Mouse (Mus musculus) heart, embryonic 10.5 days (tissue): Measurements from ENCODE around the gene Cops9. TPM values are rescaled to one million over a fixed set of nuclear protein-coding genes. Genes with fewer than 3 reads are reported as not detected.
A peak's percentile ranks its signal among the peaks of the same experiment; 100 is the strongest.

Experiments
- DNase-seq: peaks from one replicate; pipeline ENCODE4 v3.0.0-alpha.2; 2017; ENCODE audit warnings: low spot score
- H3K27ac ChIP-seq: fragments of 300-500 bp; sonication (generic); 2 replicates; pipeline ENCODE4 v1.5.1; 2016; ENCODE audit warnings: mild to moderate bottlenecking
- H3K27me3 ChIP-seq: fragments of 300-500 bp; sonication (generic); 2 replicates; pipeline ENCODE4 v1.6.1; 2016; ENCODE audit warnings: mild to moderate bottlenecking; ENCODE audit not compliant: poor library complexity, insufficient read depth, severe bottlenecking
- H3K36me3 ChIP-seq: fragments of 300-500 bp; sonication (generic); 2 replicates; pipeline ENCODE4 v1.6.1; 2016; ENCODE audit warnings: mild to moderate bottlenecking, moderate library complexity
- H3K4me1 ChIP-seq: fragments of 300-500 bp; sonication (generic); 2 replicates; pipeline ENCODE4 v1.6.1; 2016; ENCODE audit warnings: mild to moderate bottlenecking
- H3K4me3 ChIP-seq: fragments of 300-500 bp; sonication (generic); 2 replicates; pipeline ENCODE4 v1.5.1; 2016; ENCODE audit warnings: mild to moderate bottlenecking, moderate library complexity
- H3K9me3 ChIP-seq: fragments of 300-500 bp; sonication (generic); 2 replicates; pipeline ENCODE4 v1.6.1; 2016; ENCODE audit warnings: mild to moderate bottlenecking, moderate library complexity
- WGBS: fragments of 180-500 bp; shearing (Covaris S2); methylation state at CpG from one replicate; pipeline ENCODE4 v1.1.7; 2016; 5-methylcytosine and 5-hydroxymethylcytosine counted together
- polyA plus RNA-seq: library from polyadenylated mRNA; unstranded; fragments of >200 nt; fragmentation: Nextera tagmentation; extraction: Ambion mirVana; gene quantifications from 2 replicates; pipeline ENCODE4 v1.2.1, GENCODE M21; 2016

The Cops9 gene
- polyA plus RNA-seq, 1 experiment from 2014 or later = 310 TPM

DNA sequence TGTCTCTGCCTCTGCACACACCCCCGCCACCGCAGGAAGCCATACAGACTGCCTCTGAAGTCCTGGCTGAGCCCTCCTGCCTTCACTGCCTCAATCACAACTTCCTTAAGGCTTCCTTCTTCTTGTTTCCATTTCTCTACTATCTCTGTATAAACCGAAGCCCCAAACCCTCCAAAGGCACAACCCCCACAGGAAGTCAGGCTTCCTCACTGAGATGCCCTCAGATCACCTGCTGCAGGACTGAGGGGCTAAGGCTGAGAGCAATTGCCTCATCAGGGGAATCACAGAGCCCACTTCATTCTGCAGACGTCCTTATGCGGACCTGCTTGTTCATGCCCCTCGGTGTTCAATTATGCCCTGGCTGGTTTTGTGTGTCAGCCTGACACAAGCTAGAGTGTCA lies 1.4 kb downstream of the Cops9 start:
- Histone ChIP-seq H3K27me3 (peaks cover 20% of the 10 kb centered on the region; the same call in 1 of the 2 replicates), H3K4me1 (peaks cover 22% of the 10 kb centered on the region), H3K4me3 (peak overlapping the region; percentile 82), H3K36me3 (peaks cover 41% of the 10 kb centered on the region), H3K9me3 (no peaks in the 10 kb centered on the region), H3K27ac (no peak overlapping the region)
- peak; percentile 54 for DNase-seq
- WGBS = 73% methylated on average over 6 of the region's 6 CpGs

DNA sequence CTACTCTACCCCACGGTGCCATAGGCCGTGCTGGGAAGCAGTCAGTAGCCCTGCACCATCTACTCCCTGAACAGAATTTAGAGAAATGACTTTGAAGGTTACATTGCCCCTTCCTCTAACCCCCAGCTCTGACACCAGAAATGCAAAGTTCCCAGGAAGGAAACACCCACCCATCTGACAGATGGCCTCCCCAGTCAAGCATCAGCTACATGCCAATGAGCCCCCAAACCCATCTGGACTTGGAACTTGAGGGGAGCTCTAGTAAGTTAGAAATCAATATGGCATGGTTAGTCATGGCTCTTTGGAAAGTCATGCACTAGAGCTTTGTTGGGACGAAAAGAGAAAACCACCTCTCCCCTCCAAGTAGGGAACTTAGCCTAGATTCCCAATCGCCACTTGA lies 3.0 kb downstream of the Cops9 start:
- H3K4me1 ChIP-seq = peaks cover 30% of the 10 kb centered on the region
- 94% methylated on average over 4 of the region's 4 CpGs for WGBS
- H3K27ac ChIP-seq = no peak overlapping the region
- no peaks in the 10 kb centered on the region for H3K9me3 ChIP-seq
- H3K4me3 ChIP-seq = no peak overlapping the region
- H3K27me3 ChIP-seq = peaks cover 4% of the 10 kb centered on the region; the same call in 1 of the 2 replicates
- no peak for DNase-seq
- peaks cover 41% of the 10 kb centered on the region for H3K36me3 ChIP-seq

DNA sequence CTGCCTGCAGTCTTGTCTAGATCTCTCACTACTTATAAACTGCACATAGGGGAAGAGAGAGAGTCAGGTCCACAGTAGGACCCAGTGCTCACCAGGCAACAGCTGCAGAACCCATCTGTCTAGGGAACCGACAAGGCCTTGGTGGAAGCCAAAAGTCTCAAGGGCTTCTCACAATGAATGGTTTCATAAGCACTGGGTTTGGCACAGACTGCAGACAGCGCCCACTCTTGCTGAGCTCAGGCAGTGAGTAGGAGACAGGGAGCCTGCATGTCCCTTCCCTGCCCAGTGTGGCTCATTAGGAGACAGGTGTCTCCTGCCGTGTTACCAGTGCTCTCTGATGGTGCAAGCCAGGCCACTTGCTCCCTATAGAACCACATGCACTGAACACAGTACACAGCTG lies 3.6 kb downstream of the Cops9 start:
- peaks cover 41% of the 10 kb centered on the region for H3K36me3 ChIP-seq
- H3K27me3 ChIP-seq = no peaks in the 10 kb centered on the region

DNA sequence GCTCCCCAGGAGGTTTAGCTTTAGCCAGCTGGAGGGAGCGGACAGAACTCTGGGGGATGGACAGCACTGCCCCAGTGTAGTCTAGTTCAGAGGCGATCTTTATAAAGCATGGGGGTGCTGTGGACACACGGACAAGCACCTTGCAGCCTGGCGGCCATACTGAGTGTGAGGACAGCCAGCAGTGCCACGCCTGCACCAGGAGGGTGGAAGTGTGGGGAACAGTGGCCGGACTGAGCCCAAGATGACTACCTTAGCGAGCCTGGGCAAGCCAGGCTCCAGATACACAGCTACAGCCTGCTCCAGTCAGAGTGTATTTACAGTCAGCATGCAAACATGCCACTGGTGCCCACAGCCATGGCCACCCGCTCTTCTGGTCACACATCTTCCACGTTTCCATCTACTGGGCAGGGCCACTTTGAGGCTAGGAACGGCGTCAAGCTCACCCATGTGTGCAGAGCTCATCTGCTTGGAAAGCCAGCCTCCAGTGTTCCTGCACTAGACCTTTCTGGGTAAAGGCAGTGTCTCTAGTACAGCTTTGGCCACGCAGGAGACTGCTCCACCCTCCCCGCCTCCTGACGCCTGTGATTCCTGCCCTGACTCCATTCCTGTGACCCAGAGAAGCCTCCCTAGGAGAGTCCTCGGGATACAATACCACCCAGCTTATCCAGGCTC lies 4.1 kb downstream of the Cops9 start:
- Histone ChIP-seq H3K4me1 (peaks cover 28% of the 10 kb centered on the region), H3K36me3 (peaks cover 41% of the 10 kb centered on the region), H3K4me3 (no peak overlapping the region), H3K9me3 (no peaks in the 10 kb centered on the region), H3K27ac (no peak overlapping the region), H3K27me3 (no peaks in the 10 kb centered on the region)
- 88% methylated on average over 15 of the region's 15 CpGs for WGBS
- DNase-seq = no peak

More for the DNA sequence above, 3.6 kb downstream of the Cops9 start:
- Histone ChIP-seq H3K4me3 (no peak overlapping the region), H3K27ac (no peak overlapping the region), H3K4me1 (peaks cover 30% of the 10 kb centered on the region), H3K9me3 (no peaks in the 10 kb centered on the region)
- no peak for DNase-seq
- 85% methylated on average over 3 of the region's 3 CpGs for WGBS

DNA sequence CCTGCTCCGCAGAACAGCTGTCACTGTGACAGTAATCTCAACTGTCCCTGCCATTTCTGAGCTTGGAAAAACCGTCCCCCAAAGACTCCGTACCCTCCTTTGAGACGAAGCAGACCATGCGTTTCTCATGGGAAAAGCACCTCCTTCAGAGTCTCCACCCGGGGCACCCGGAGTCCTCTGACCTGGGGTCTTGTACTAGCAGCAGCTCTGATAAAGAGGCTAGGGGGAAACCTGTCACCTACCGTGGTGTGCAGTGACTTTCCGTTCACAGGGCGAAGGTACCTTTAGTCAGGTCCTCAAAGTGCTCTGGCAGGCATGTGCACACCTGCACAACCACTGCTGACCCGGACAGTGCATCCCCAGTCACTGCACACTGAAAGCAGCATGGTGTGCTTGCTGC lies 5.1 kb downstream of the Cops9 start:
- no peaks in the 10 kb centered on the region for H3K9me3 ChIP-seq
- no peak for DNase-seq
- H3K27me3 ChIP-seq = no peaks in the 10 kb centered on the region
- WGBS = 90% methylated on average over 11 of the region's 11 CpGs
- H3K4me3 ChIP-seq = no peak overlapping the region
- H3K27ac ChIP-seq = no peak overlapping the region
- H3K4me1 ChIP-seq = peaks cover 22% of the 10 kb centered on the region
- H3K36me3 ChIP-seq = peaks cover 41% of the 10 kb centered on the region

DNA sequence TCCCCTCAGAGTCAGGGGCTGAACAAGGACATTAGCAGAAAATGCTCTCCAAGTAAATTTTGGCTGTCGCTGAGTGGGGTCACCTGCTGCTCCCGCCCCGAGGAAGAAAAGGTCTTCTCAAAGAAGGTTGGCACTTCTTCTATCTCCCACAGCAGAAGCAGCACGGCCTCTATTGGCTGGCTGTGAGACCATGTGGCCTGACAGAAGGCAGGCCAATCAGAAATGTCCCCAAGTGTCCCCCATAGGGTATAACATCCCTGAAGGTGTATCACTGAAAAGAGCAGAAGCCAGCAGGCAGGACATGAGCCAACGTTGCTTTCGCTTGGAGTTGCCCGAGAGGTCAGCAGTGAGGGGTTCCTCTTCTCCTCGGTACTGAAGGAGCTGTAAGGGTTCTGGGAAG lies 5.8 kb downstream of the Cops9 start:
- WGBS = 83% methylated on average over 8 of the region's 8 CpGs
- peaks cover 41% of the 10 kb centered on the region for H3K36me3 ChIP-seq
- H3K4me1 ChIP-seq = peaks cover 20% of the 10 kb centered on the region
- 0 out of 2 replicates have a peak, but pooled peaks cover 3% of the 10 kb centered on the region for H3K27me3 ChIP-seq
- DNase-seq = no peak
- H3K27ac ChIP-seq = no peak overlapping the region
- H3K9me3 ChIP-seq = no peaks in the 10 kb centered on the region
- H3K4me3 ChIP-seq = no peak overlapping the region

DNA sequence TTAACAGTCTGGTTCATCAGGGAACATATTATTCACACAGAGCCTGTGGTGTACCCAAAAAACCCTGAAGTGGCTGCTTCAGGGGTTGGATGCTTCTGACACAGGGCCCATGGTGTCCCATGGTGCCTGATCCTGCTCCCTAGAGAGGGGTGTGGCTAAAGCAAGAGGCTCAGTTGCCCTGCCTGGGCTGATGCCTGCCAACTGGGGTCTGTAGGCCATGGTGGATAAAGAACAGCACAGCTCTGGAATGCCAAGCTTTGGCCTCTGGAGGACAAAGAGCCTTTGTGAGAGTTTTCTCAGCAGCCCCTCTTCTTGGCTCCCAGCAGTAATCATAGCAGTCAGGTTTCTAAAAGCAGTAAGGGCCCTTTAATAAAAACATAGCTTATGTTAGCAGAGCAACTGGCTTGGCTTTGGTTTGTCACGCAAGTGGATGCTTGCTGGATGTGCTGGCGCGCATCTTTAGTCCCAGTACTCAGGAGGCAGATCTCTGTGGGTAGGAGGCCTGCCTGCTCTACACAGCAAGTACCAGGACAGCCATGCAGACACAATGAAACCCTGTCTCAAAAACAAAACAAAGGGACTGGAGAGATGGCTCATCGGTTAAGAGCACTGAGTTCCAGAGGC lies 6.7 kb downstream of the Cops9 start:
- Histone ChIP-seq H3K9me3 (no peaks in the 10 kb centered on the region), H3K4me1 (peaks cover 11% of the 10 kb centered on the region), H3K36me3 (peaks cover 41% of the 10 kb centered on the region), H3K27ac (no peak overlapping the region), H3K27me3 (0 out of 2 replicates have a peak, but pooled peaks cover 3% of the 10 kb centered on the region), H3K4me3 (no peak overlapping the region)
- no peak for DNase-seq
- WGBS = 84% methylated on average over 4 of the region's 4 CpGs

DNA sequence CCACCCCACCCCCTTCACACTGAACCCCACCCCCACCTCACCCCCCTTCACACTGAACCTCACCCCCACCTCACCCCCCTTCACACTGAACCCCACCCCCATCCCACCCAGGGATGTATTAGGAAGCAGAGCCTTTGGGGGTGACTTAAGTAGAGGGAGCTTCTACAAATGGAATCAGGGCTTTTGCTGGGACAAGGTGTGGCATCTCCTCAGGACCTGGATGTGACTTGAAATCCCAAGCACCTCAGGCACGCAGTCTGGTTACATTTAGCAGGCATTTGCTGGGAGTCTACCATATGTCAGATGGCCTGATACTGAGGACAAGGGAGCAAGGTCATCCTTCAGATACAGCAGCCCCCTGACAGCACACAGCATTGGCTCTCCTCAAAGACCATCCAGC lies 7.2 kb downstream of the Cops9 start:
- H3K36me3 ChIP-seq = peaks cover 37% of the 10 kb centered on the region
- 53% methylated on average over 1 of the region's 1 CpGs for whole genome bisulfite sequencing
- peaks cover 8% of the 10 kb centered on the region for H3K4me1 ChIP-seq
- no peak overlapping the region for H3K4me3 ChIP-seq
- no peaks in the 10 kb centered on the region for H3K9me3 ChIP-seq
- H3K27me3 ChIP-seq = 0 out of 2 replicates have a peak, but pooled peaks cover 3% of the 10 kb centered on the region
- no peak overlapping the region for H3K27ac ChIP-seq
- DNase-seq = no peak

DNA sequence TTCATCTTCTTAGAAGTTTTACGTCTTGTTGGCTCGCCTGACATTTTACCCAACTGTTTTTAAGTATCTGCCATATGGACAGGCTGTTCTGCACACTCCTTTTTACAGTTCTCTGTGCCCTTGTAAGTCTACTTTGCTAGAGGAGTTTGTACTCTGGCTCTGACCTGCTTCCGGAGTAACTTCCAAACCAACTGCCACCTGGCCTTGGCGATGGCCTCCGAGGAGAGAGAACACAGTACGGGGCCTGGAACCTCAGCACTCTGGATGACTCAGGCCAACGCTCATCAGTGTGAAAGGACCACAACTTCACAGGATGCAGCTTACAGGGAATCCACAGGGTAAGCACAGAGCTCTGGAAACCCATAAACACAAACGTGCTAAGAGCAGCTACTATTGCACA lies 8.1 kb downstream of the Cops9 start:
- H3K27ac ChIP-seq = no peak overlapping the region

DNA sequence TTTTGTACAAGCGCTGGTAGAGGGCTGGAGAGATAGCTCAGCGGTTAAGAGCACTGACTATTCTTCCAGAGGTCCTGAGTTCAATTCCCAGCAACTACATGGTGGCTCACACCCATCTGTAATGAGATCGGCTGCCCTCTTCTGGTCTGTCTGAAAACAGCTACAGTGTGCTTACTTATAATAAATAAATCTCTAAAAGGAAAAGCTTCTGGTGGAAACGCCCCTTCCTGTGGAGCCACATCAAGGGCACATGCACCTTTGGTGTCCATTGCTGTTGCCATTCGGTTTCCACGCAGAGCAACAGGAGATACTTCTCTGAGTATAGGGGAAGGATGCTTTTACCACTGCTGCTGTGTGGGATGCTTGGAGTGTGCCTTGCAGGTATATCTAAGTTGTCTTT lies 8.8 kb downstream of the Cops9 start:
- no peak for DNase-seq
- WGBS = 58% methylated on average over 6 of the region's 6 CpGs
- peaks cover 8% of the 10 kb centered on the region for H3K4me1 ChIP-seq
- H3K27ac ChIP-seq = no peak overlapping the region
- H3K9me3 ChIP-seq = no peaks in the 10 kb centered on the region
- H3K4me3 ChIP-seq = no peak overlapping the region
- peaks cover 22% of the 10 kb centered on the region for H3K36me3 ChIP-seq
- H3K27me3 ChIP-seq = 0 out of 2 replicates have a peak, but pooled peaks cover 3% of the 10 kb centered on the region

More for the DNA sequence above, 8.1 kb downstream of the Cops9 start:
- no peak for DNase-seq
- Histone ChIP-seq H3K9me3 (no peaks in the 10 kb centered on the region), H3K27me3 (0 out of 2 replicates have a peak, but pooled peaks cover 3% of the 10 kb centered on the region), H3K4me1 (peaks cover 8% of the 10 kb centered on the region), H3K36me3 (peaks cover 30% of the 10 kb centered on the region), H3K4me3 (no peak overlapping the region)
- WGBS = 85% methylated on average over 8 of the region's 8 CpGs

DNA sequence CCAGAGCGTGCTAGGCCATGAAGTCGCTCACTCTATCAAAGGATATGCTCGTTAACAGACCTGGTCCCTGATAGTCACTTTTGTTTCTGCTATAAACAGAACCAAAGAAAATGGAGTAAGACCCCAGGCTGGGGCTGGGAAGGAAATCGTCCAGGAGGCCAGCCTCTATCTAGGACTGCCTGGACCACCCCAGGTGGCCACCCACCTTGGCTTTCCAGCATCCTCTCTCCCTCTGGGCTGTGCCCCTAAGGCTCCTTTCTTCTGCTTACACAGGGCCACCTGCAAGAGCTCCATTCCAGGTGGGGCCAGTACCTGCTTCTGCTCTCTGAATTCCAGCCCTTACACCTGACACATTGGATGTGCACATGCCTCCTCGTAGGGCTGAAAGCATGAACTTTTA lies 9.6 kb downstream of the Cops9 start:
- Histone ChIP-seq H3K9me3 (no peaks in the 10 kb centered on the region), H3K36me3 (peaks cover 14% of the 10 kb centered on the region), H3K4me1 (peaks cover 8% of the 10 kb centered on the region), H3K27me3 (0 out of 2 replicates have a peak, but pooled peaks cover 3% of the 10 kb centered on the region), H3K4me3 (no peak overlapping the region), H3K27ac (no peak overlapping the region)
- 76% methylated on average over 5 of the region's 5 CpGs for WGBS
- DNase-seq = no peak

DNA sequence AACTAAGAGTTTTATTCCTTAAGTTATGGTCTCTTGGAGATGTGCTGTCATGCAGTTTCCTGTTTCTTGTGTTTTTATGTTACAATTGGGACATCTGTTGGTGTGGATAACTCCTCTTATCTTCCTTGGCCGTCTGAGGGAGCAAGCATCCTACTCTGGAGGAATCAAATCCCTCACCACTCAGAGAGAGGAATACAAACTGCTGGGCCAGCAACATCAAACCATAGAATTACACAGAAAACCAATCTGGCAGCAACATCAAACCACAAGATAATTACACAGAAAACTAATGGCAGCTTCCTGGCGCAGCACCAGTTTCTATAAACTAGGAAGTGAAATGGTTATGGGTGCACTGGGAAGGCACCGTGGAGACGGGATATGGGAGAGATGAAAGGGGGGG lies 13.6 kb downstream of the Cops9 start:
- Histone ChIP-seq H3K9me3 (no peaks in the 10 kb centered on the region), H3K4me3 (no peak overlapping the region), H3K36me3 (no peaks in the 10 kb centered on the region), H3K27ac (no peak overlapping the region), H3K4me1 (no peaks in the 10 kb centered on the region), H3K27me3 (0 out of 2 replicates have a peak, but pooled peaks cover 3% of the 10 kb centered on the region)
- peak; percentile 6 for DNase-seq
- 66% methylated on average over 4 of the region's 4 CpGs for WGBS

DNA sequence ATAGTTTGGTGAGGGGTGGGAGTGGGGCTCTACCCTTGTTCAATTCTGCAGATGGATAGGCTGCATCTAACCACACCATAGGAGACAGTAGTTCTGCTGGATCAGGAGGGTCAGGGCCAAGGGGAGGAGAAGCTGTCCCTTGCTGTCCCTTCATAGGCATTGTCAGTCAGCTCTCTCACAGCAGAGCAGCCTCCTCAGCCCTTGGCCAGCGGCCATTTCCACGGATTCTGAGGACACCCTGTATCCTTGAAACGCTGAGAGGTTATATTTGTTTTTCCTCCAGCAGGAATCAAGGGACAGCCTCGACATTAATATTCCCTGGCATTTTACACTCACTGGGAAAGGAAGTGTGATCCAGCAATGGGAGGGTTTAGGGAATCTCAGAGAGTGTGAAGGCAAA lies 23.4 kb downstream of the Cops9 start:
- Histone ChIP-seq H3K4me3 (no peak overlapping the region), H3K9me3 (no peaks in the 10 kb centered on the region), H3K4me1 (no peaks in the 10 kb centered on the region), H3K36me3 (no peaks in the 10 kb centered on the region), H3K27ac (no peak overlapping the region), H3K27me3 (peaks cover 19% of the 10 kb centered on the region)
- DNase-seq = peak; percentile 70
- WGBS = 62% methylated on average over 4 of the region's 4 CpGs
